Mouse (Mus musculus) liver, postnatal 0 days (tissue): Measurements from ENCODE around the gene Plekhg6. TPM values are rescaled to one million over a fixed set of nuclear protein-coding genes. Genes with fewer than 3 reads are reported as not detected.

ENCODE experiments used
- ATAC-seq: fragments of 200-750 bp; cut with Nextera tagmentation; 2 replicates; pipeline ENCODE4 v1.8.0; 2017; ENCODE audit warnings: mild to moderate bottlenecking, moderate library complexity
- DNase-seq: peaks from one replicate; pipeline ENCODE4 v3.0.0-alpha.2; 2016
- H3K27ac ChIP-seq: fragments of 300-500 bp; sonication (generic); 2 replicates; pipeline ENCODE4 v1.5.1; 2014; ENCODE audit warnings: antibody characterized with exemption, moderate library complexity, mild to moderate bottlenecking, low read depth
- H3K27me3 ChIP-seq: fragments of 300-500 bp; sonication (generic); 2 replicates; pipeline ENCODE4 v1.6.1; 2014; ENCODE audit warnings: low read length, control low read depth, mixed read lengths; ENCODE audit not compliant: insufficient read depth
- H3K36me3 ChIP-seq: fragments of 300-500 bp; sonication (generic); replicated peaks from 2 replicates; pipeline ENCODE4 v1.6.1; 2014; ENCODE audit warnings: mild to moderate bottlenecking, control low read depth, low read length, moderate library complexity, mixed read lengths; ENCODE audit not compliant: insufficient read depth
- H3K4me1 ChIP-seq: fragments of 300-500 bp; sonication (generic); 2 replicates; pipeline ENCODE4 v1.6.1; 2014; ENCODE audit warnings: antibody characterized with exemption, mild to moderate bottlenecking, control low read depth; ENCODE audit not compliant: insufficient read depth
- H3K4me2 ChIP-seq: fragments of 300-500 bp; sonication (generic); 2 replicates; pipeline ENCODE4 v1.6.1; 2014; ENCODE audit warnings: low read depth, mild to moderate bottlenecking, low read length, moderate library complexity, mixed read lengths
- H3K4me3 ChIP-seq: fragments of 300-500 bp; sonication (generic); 2 replicates; pipeline ENCODE4 v1.5.1; 2014; ENCODE audit warnings: low read depth, low read length
- H3K9ac ChIP-seq: fragments of 300-500 bp; sonication (generic); replicated peaks from 2 replicates; pipeline ENCODE4 v1.6.1; 2014; ENCODE audit warnings: mild to moderate bottlenecking, moderate library complexity
- H3K9me3 ChIP-seq: fragments of 300-500 bp; sonication (generic); 2 replicates; pipeline ENCODE4 v1.6.1; 2016; ENCODE audit warnings: mild to moderate bottlenecking, control low read depth, low read length, mixed read lengths
- CTCF ChIP-seq: sonication (generic); IDR thresholded peaks from 2 replicates; pipeline ENCODE4 v1.5.1; 2016; ENCODE audit warnings: antibody characterized with exemption, low read depth
- EP300 ChIP-seq: IDR thresholded peaks from 2 replicates; pipeline ENCODE4 v1.6.1; 2016; ENCODE audit warnings: antibody characterized with exemption, low read depth, mild to moderate bottlenecking
- WGBS: fragments of 180-500 bp; shearing (Covaris S2); extraction: QIAGEN DNeasy Blood & Tissue Kit; methylation state at CpG from one replicate; pipeline ENCODE4 v1.1.7; 2014; ENCODE audit not compliant: insufficient replicate concordance; 5-methylcytosine and 5-hydroxymethylcytosine counted together
- polyA plus RNA-seq: library from polyadenylated mRNA; unstranded; fragments of >200 nt; fragmentation: Nextera tagmentation; extraction: Ambion mirVana; gene quantifications from 2 replicates; pipeline ENCODE4 v1.2.1, GENCODE M21; 2015

Plekhg6 gene
- polyA plus RNA-seq, 1 experiment from 2014 or later = 1.2 TPM

DNA sequence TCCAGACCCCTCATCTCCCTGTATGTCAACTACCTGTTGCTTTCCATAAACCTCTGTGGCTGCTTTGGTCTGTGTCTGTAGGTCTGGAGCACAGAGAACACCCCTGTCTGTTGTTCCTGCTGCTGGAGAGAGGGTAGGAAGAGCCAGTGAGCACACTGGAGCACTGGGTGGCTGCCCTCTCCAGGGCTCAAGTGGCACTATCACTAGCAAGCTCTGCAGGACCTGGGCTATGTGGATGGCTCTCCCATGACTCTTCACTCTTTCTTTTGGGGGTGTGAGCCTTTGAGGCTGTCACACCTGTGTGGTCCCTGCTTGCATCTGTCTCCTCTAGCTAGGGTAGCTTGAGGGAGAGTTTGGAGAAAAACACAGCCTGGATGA is 60.7 kb downstream of the Plekhg6 start:
- TF ChIP-seq CTCF (no peak), EP300 (no peak)
- Histone ChIP-seq H3K4me3 (no peak overlapping the region), H3K9me3 (no peaks in the 10 kb centered on the region), H3K27ac (no peak overlapping the region), H3K36me3 (no peaks in the 10 kb centered on the region), H3K27me3 (peaks cover 19% of the 10 kb centered on the region), H3K9ac (no peak overlapping the region), H3K4me2 (no peak overlapping the region), H3K4me1 (peaks cover 5% of the 10 kb centered on the region; the same call in 1 of the 2 replicates)
- ATAC-seq (no peak), DNase-seq (no peak)

GRCm38 (mm10) chr6:125318981-125319918 is 61.3 kb downstream of the Plekhg6 start:
- Histone ChIP-seq H3K36me3 (no peaks in the 10 kb centered on the region), H3K4me3 (no peak overlapping the region), H3K9me3 (no peaks in the 10 kb centered on the region), H3K4me1 (peaks cover 9% of the 10 kb centered on the region), H3K9ac (no peak overlapping the region), H3K4me2 (no peak overlapping the region), H3K27me3 (peaks cover 19% of the 10 kb centered on the region), H3K27ac (no peak overlapping the region)
- TF ChIP-seq CTCF (no peak), EP300 (no peak)
- WGBS = 67% methylated on average over 15 of the region's 15 CpGs
- ATAC-seq (peak; percentile 34), DNase-seq (no peak)

DNA sequence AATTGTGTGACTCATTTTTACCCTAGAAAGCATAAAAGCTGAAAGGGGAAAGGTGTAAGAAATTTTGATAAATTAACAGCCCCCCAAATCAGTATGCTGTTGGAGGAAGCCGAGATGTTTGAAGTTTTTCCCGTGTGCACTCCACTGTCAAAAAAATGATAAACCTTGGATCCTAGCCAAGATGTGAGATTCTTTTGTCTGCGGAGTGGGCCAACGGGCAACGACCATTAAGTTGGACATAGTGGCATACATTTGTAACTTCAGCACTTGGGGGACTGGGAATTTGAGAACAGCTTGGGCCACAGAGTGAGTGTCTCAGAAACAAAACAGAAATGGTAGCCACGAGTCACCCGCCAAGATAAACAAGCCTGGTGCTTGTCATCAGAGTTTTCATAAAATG is 63.5 kb downstream of the Plekhg6 start:
- peaks cover 16% of the 10 kb centered on the region for H3K27me3 ChIP-seq
- H3K9ac ChIP-seq = no peak overlapping the region
- H3K9me3 ChIP-seq = no peaks in the 10 kb centered on the region
- TF ChIP-seq CTCF (no peak), EP300 (no peak)
- H3K27ac ChIP-seq = no peak overlapping the region
- no peak for DNase-seq
- no peak for ATAC-seq
- no peak overlapping the region for H3K4me3 ChIP-seq
- peaks cover 15% of the 10 kb centered on the region for H3K4me1 ChIP-seq
- H3K4me2 ChIP-seq = no peak overlapping the region
- no peaks in the 10 kb centered on the region for H3K36me3 ChIP-seq
- 70% methylated on average over 7 of the region's 7 CpGs for WGBS

- ATAC-seq = no peak
- TF ChIP-seq EP300 (no peak), CTCF (no peak)
- WGBS = 59% methylated on average over 6 of the region's 6 CpGs
These were observed 65.8 kb downstream of the Plekhg6 start for GRCm38 (mm10) chr6:125314746-125315145.

GRCm38 (mm10) chr6:125314231-125314563 is 66.4 kb downstream of the Plekhg6 start:
- 50% methylated on average over 7 of the region's 7 CpGs for WGBS

More at GRCm38 (mm10) chr6:125314746-125315145, 65.8 kb downstream of the Plekhg6 start:
- Histone ChIP-seq H3K4me3 (no peak overlapping the region), H3K4me2 (no peak overlapping the region), H3K27me3 (no peaks in the 10 kb centered on the region), H3K9me3 (no peaks in the 10 kb centered on the region), H3K36me3 (peaks cover 3% of the 10 kb centered on the region; the same call in 1 of the 2 replicates), H3K4me1 (peaks cover 14% of the 10 kb centered on the region), H3K9ac (no peak overlapping the region), H3K27ac (no peak overlapping the region)
- DNase-seq = no peak

DNA sequence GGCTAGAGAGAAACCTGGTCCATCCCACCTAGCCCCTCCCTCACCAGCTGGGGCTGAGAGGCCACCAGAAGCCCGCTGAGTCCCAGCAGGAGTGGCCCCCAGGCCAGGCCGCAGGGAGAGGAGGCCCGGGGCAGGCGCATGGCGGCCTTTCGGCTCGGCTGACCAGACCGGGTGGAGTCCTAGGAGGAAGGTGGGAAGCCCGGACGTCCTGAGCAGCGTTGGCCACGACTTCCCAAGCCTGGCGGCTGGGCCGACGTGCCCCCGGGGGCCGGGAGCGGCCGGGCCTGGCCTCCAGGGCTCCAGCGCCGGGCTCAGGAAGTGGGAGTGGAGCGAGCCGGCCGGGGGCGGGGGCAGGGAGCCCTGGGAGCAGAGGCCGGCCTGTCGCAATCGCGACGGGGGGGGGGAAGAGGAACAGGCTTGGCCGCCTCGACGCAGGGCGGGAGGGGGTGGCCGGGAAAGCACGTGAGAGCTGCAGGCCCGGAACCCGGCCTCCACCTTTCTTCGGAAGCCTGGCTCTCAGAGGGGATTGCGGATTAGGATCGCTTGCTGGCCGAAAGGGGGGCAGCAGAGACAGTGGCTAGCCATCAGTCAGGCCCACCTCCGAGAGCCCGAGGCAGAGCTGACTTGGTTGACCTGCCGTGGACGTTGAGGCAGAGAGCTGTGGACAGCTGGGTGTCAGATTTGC is 66.9 kb downstream of the Plekhg6 start, which contains the start of gene Ltbr:
Gene Ltbr, minus strand, starts transcription at position 340 of the 685 bp plus-strand sequence.
- peaks cover 8% of the 10 kb centered on the region; the same call in 1 of the 2 replicates for H3K36me3 ChIP-seq
- no peak for TF ChIP-seq CTCF
- H3K4me2 ChIP-seq = peak within 1 kb of the TSS; percentile 81
- peak within 1 kb of the TSS; percentile 88 for H3K9ac ChIP-seq
- no peaks in the 10 kb centered on the region for H3K9me3 ChIP-seq
- no peaks in the 10 kb centered on the region for H3K27me3 ChIP-seq
- peaks cover 16% of the 10 kb centered on the region for H3K4me1 ChIP-seq
- peak within 1 kb of the TSS; percentile 88 for H3K27ac ChIP-seq
- peak within 1 kb of the TSS; percentile 68 for H3K4me3 ChIP-seq
- ATAC-seq (peak; percentile 92), DNase-seq (peak; percentile 94)
- WGBS = under 1% methylated on average over 37 of the region's 46 CpGs

More at GRCm38 (mm10) chr6:125314231-125314563, 66.4 kb downstream of the Plekhg6 start:
- Histone ChIP-seq H3K4me2 (peak overlapping the region; percentile 81), H3K9me3 (no peaks in the 10 kb centered on the region), H3K4me1 (peaks cover 14% of the 10 kb centered on the region), H3K4me3 (peak overlapping the region; percentile 68), H3K27ac (peak overlapping the region; percentile 58), H3K36me3 (peaks cover 6% of the 10 kb centered on the region; the same call in 1 of the 2 replicates), H3K27me3 (no peaks in the 10 kb centered on the region), H3K9ac (peak overlapping the region; percentile 88)
- TF ChIP-seq CTCF = no peak
- no peak for TF ChIP-seq EP300
- DNase-seq (no peak), ATAC-seq (no peak)

Other genes starting within 250 kb of the Plekhg6 start
- gene Nop2, start 248.9 kb downstream of the Plekhg6 start, polyA plus RNA-seq = 23.2 and 24.8 TPM in 2 replicates
- 4.2 and 4.8 TPM in 2 replicates for gene Iffo1, start 235.6 kb downstream of the Plekhg6 start, polyA plus RNA-seq
- gene Gapdh, start 214.3 kb downstream of the Plekhg6 start, polyA plus RNA-seq = 1,355 and 1,565 TPM in 2 replicates
- 33.5 and 39.1 TPM in 2 replicates for gene Ncapd2, start 189.1 kb downstream of the Plekhg6 start, polyA plus RNA-seq
- gene Mrpl51, start 189.0 kb downstream of the Plekhg6 start, polyA plus RNA-seq = 210 and 215 TPM in 2 replicates
- 1.4 and 1.7 TPM in 2 replicates for gene Vamp1, start 165.2 kb downstream of the Plekhg6 start, polyA plus RNA-seq
- 14.4 and 14.7 TPM in 2 replicates for gene Tapbpl, start 148.9 kb downstream of the Plekhg6 start, polyA plus RNA-seq
- gene Cd27, start 143.8 kb downstream of the Plekhg6 start, polyA plus RNA-seq = 1.1 and 2.3 TPM in 2 replicates
- gene Tuba3a, start 94.8 kb downstream of the Plekhg6 start, polyA plus RNA-seq = not detected in 2 replicates
- gene Ltbr, start 66.9 kb downstream of the Plekhg6 start, polyA plus RNA-seq = 31.8 TPM in 2 replicates
- gene Scnn1a, start 60.1 kb downstream of the Plekhg6 start, polyA plus RNA-seq = 0.76 and 1.1 TPM in 2 replicates
- gene Tnfrsf1a, start 31.4 kb downstream of the Plekhg6 start, polyA plus RNA-seq = 40.5 and 41.1 TPM in 2 replicates
- 243 and 249 TPM in 2 replicates for gene Cd9, start 114.0 kb upstream of the Plekhg6 start, polyA plus RNA-seq
- gene Vwf, start 166.0 kb upstream of the Plekhg6 start, polyA plus RNA-seq = 13.4 and 14.8 TPM in 2 replicates